Mouse (Mus musculus): Measurements from ENCODE around the gene Rasgef1a. TPM values are rescaled to one million over a fixed set of nuclear protein-coding genes. Genes with fewer than 3 reads are reported as not detected.

Gene Rasgef1a
- polyA plus RNA-seq, 1 experiment from 2014 or later = 0.19 TPM

DNA sequence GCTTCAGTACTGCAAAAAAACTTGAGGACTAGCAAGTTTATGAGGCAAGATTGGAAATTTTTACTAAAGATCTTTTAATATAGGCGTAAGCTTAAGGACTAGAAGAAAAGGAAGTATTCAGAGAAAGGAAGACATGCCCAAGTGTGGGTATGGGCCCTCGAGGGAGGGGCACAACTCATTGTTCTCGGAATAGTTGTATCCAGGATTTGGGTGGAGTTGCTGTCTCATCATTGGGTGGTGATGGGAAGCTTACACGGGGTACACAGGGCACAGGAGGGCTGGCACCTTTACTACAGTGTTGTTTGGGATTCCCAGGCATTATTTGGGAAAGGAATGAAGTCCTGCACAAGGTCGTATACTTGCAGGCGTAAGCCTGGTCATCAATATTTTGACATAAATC lies 24.4 kb downstream of the Rasgef1a start:
- Histone ChIP-seq H3K27me3 (ENCODE audit: control insufficient read depth, insufficient read depth, low read length) (no peaks in the 10 kb centered on the region), H3K9me3 (ENCODE audit: control insufficient read depth, low read length) (no peaks in the 10 kb centered on the region), H3K9ac (ENCODE audit: low read length) (no peak overlapping the region), H3K36me3 (ENCODE audit: control insufficient read depth, insufficient read depth, low read length) (no peaks in the 10 kb centered on the region), H3K4me3 (ENCODE audit: low read depth, low read length) (no peak overlapping the region), H3K4me1 (replicated peaks; ENCODE audit: control insufficient read depth, insufficient read depth) (no peaks in the 10 kb centered on the region), H3K4me2 (replicated peaks; ENCODE audit: low read depth) (no peak overlapping the region), H3K27ac (replicated peaks) (no peak overlapping the region)
- 63% methylated on average over 6 of the region's 6 CpGs for WGBS
- DNase-seq (ENCODE audit: low spot score) = no peak
- no peak for ATAC-seq (ENCODE audit: low FRiP score, low TSS enrichment)
- TF ChIP-seq CTCF (IDR thresholded peaks at IDR 0.05; ENCODE audit: low read depth) (no peak), EP300 (optimal IDR thresholded peaks at IDR 0.05) (no peak)

DNA sequence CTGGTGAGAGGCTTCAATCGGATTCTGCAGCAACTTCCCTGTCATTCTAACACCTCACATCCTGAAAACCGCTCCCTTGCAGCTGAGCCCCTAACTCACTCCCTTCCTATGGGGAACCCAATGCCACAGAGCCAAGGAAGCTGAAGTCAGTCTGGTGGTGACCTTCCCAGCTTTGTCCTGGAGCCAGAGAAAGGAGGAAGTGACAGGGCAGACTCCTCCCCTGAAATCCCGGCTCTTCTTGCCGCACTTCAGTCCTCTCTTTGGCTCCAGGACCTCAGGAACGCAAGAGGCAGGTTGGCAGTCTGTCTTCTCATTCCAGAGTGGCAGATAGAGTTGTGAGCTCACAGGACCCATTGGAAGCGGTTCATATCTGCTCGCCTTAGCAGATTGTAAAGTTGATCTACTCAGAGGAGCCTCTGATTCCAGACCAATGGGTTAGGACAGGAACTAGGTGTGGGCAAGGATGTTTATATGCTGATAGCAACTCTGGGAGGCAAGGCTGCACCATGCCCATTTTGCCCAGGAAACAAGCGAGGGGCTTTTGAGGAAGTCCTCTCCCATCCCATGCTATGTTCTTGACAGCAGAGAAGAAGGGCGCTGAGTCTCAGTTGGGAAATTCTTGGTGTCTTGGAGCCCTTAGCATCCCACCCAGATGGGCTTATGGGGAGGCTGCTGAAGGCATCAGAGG lies 25.0 kb downstream of the Rasgef1a start:
- Histone ChIP-seq H3K4me3 (ENCODE audit: low read depth, low read length) (no peak overlapping the region), H3K27ac (replicated peaks) (no peak overlapping the region), H3K4me2 (replicated peaks; ENCODE audit: low read depth) (no peak overlapping the region), H3K27me3 (ENCODE audit: control insufficient read depth, insufficient read depth, low read length) (no peaks in the 10 kb centered on the region), H3K4me1 (replicated peaks; ENCODE audit: control insufficient read depth, insufficient read depth) (no peaks in the 10 kb centered on the region), H3K36me3 (ENCODE audit: control insufficient read depth, insufficient read depth, low read length) (no peaks in the 10 kb centered on the region), H3K9ac (ENCODE audit: low read length) (no peak overlapping the region), H3K9me3 (ENCODE audit: control insufficient read depth, low read length) (no peaks in the 10 kb centered on the region)
- TF ChIP-seq EP300 (optimal IDR thresholded peaks at IDR 0.05) (no peak), CTCF (IDR thresholded peaks at IDR 0.05; ENCODE audit: low read depth) (no peak)
- WGBS = 64% methylated on average over 9 of the region's 9 CpGs
- no peak for ATAC-seq (ENCODE audit: low FRiP score, low TSS enrichment)
- DNase-seq (ENCODE audit: low spot score) = no peak

DNA sequence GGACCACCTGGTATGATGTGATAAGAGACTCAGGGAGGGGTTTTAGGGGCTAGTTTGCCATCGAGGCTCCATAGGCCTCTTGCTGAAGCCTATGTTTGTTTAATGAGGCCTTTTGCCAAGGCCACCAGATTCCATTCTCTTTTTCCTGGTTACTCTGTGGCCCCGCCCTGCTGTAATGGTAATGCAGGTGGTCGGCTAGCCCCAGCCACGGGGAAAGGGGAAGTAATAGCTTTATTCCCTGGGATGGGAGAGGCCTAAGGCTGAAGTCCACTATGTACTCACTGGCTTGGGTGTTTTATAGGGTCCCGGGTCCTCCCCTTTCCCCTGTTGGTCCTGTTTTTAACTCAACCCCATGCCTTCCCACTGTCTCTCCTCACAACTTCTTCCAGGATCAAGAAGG lies 25.6 kb downstream of the Rasgef1a start:
- H3K4me3 ChIP-seq (ENCODE audit: low read depth, low read length) = no peak overlapping the region
- ATAC-seq (ENCODE audit: low FRiP score, low TSS enrichment) = no peak
- H3K4me2 ChIP-seq (replicated peaks; ENCODE audit: low read depth) = no peak overlapping the region
- H3K27ac ChIP-seq (replicated peaks) = no peak overlapping the region
- TF ChIP-seq CTCF (IDR thresholded peaks at IDR 0.05; ENCODE audit: low read depth) (no peak), EP300 (optimal IDR thresholded peaks at IDR 0.05) (no peak)
- no peaks in the 10 kb centered on the region for H3K27me3 ChIP-seq (ENCODE audit: control insufficient read depth, insufficient read depth, low read length)
- H3K36me3 ChIP-seq (ENCODE audit: control insufficient read depth, insufficient read depth, low read length) = no peaks in the 10 kb centered on the region
- no peak for DNase-seq (ENCODE audit: low spot score)
- H3K9ac ChIP-seq (ENCODE audit: low read length) = no peak overlapping the region
- 59% methylated on average over 5 of the region's 5 CpGs for WGBS
- no peaks in the 10 kb centered on the region for H3K4me1 ChIP-seq (replicated peaks; ENCODE audit: control insufficient read depth, insufficient read depth)
- H3K9me3 ChIP-seq (ENCODE audit: control insufficient read depth, low read length) = no peaks in the 10 kb centered on the region

DNA sequence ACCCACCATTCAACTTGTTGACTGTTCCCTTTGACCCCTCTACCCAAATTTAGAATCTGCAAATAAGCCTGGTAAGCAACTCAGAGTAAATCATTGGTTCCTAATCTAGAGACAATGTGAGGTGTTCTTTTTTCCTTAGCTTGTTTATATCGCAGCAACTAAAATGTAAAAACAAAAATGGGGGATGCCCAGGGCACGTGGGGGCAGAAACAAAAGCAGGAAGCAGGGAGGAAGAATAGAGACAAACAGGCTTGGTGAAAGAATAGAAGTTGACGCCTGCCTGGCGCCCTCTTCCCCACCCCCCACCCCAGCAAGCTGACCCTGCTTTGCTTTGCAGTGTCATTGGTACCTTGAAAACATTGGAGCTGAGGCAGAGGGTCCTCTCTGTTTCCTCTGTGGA lies 33.9 kb downstream of the Rasgef1a start:
- Histone ChIP-seq H3K27me3 (ENCODE audit: control insufficient read depth, insufficient read depth, low read length) (no peaks in the 10 kb centered on the region), H3K4me3 (ENCODE audit: low read depth, low read length) (no peak overlapping the region), H3K27ac (replicated peaks) (no peak overlapping the region), H3K9me3 (ENCODE audit: control insufficient read depth, low read length) (no peaks in the 10 kb centered on the region), H3K9ac (ENCODE audit: low read length) (no peak overlapping the region), H3K4me1 (replicated peaks; ENCODE audit: control insufficient read depth, insufficient read depth) (no peaks in the 10 kb centered on the region), H3K4me2 (replicated peaks; ENCODE audit: low read depth) (no peak overlapping the region), H3K36me3 (ENCODE audit: control insufficient read depth, insufficient read depth, low read length) (no peaks in the 10 kb centered on the region)
- ATAC-seq (ENCODE audit: low FRiP score, low TSS enrichment) (no peak), DNase-seq (ENCODE audit: low spot score) (no peak)
- 46% methylated on average over 4 of the region's 4 CpGs for WGBS
- TF ChIP-seq CTCF (IDR thresholded peaks at IDR 0.05; ENCODE audit: low read depth) (no peak), EP300 (optimal IDR thresholded peaks at IDR 0.05) (no peak)

DNA sequence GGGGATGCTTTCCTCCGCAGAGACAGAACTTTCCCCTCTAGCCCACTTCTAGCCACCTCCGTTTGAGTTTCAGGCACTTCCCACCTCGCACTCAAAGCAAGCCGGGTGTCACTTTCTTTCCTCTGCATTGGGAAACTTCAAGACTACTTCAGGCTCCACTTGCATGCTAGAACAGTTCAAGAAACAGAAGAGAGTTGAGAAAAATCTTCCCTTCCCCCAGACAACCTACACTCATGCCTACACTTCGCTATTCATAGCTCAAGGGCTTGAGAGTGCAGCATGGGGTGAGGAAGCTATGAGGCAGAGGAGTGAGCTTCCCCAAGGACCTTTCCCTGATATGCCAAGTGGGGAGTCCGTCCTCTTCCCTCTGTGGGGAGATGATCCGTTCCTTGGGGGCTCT lies 34.7 kb downstream of the Rasgef1a start:
- TF ChIP-seq CTCF (IDR thresholded peaks at IDR 0.05; ENCODE audit: low read depth) (no peak), EP300 (optimal IDR thresholded peaks at IDR 0.05) (no peak)
- no peaks in the 10 kb centered on the region for H3K9me3 ChIP-seq (ENCODE audit: control insufficient read depth, low read length)
- DNase-seq (ENCODE audit: low spot score) = no peak
- H3K4me2 ChIP-seq (replicated peaks; ENCODE audit: low read depth) = no peak overlapping the region
- 52% methylated on average over 7 of the region's 7 CpGs for WGBS
- no peak overlapping the region for H3K27ac ChIP-seq (replicated peaks)
- no peak overlapping the region for H3K4me3 ChIP-seq (ENCODE audit: low read depth, low read length)
- H3K36me3 ChIP-seq (ENCODE audit: control insufficient read depth, insufficient read depth, low read length) = no peaks in the 10 kb centered on the region
- H3K4me1 ChIP-seq (replicated peaks; ENCODE audit: control insufficient read depth, insufficient read depth) = no peaks in the 10 kb centered on the region
- no peak overlapping the region for H3K9ac ChIP-seq (ENCODE audit: low read length)
- no peaks in the 10 kb centered on the region for H3K27me3 ChIP-seq (ENCODE audit: control insufficient read depth, insufficient read depth, low read length)
- ATAC-seq (ENCODE audit: low FRiP score, low TSS enrichment) = no peak

DNA sequence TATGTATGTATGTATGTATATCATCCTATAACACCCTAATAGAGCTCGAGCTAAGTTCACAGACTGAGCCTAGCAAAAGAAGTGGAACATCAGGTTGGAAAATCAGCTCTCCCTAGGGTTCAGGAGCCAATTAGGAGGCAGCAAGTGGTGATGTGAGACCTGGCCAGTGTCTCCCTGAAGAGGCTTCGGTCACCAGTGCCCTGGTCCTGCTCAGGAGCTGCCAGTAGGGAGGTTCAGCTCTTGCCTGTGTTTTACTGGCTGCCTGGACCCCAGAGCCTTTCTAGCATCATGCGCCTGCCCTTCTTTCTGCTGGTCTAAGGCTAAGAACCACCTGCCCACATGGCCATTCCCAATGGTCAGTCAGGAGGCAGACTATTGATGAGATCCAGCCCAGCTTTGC lies 35.3 kb downstream of the Rasgef1a start:
- Histone ChIP-seq H3K9me3 (ENCODE audit: control insufficient read depth, low read length) (no peaks in the 10 kb centered on the region), H3K4me1 (replicated peaks; ENCODE audit: control insufficient read depth, insufficient read depth) (no peaks in the 10 kb centered on the region), H3K27ac (replicated peaks) (no peak overlapping the region), H3K36me3 (ENCODE audit: control insufficient read depth, insufficient read depth, low read length) (no peaks in the 10 kb centered on the region), H3K4me2 (replicated peaks; ENCODE audit: low read depth) (no peak overlapping the region), H3K4me3 (ENCODE audit: low read depth, low read length) (no peak overlapping the region), H3K27me3 (ENCODE audit: control insufficient read depth, insufficient read depth, low read length) (no peaks in the 10 kb centered on the region), H3K9ac (ENCODE audit: low read length) (no peak overlapping the region)
- ATAC-seq (ENCODE audit: low FRiP score, low TSS enrichment) (no peak), DNase-seq (ENCODE audit: low spot score) (no peak)
- whole genome bisulfite sequencing = 87% methylated on average over 3 of the region's 3 CpGs
- no peak for TF ChIP-seq EP300 (optimal IDR thresholded peaks at IDR 0.05)
- TF ChIP-seq CTCF (IDR thresholded peaks at IDR 0.05; ENCODE audit: low read depth) = no peak
